Mouse (Mus musculus) CH12.LX (cell line): Measurements from ENCODE around the gene Igsf10. TPM values are rescaled to one million over a fixed set of nuclear protein-coding genes. Genes with fewer than 3 reads are reported as not detected.

Experiments
- DNase-seq: peaks from one replicate; pipeline ENCODE4 v3.0.0-alpha.2; 2013; ENCODE audit errors: extremely low read depth
- H3K27ac ChIP-seq: 2 replicates; pipeline ENCODE4 v1.5.1; 2012; ENCODE audit warnings: low read depth, mild to moderate bottlenecking, control low read depth, moderate library complexity; ENCODE audit not compliant: insufficient read depth
- H3K27me3 ChIP-seq: replicated peaks from 2 replicates; pipeline ENCODE3; 2012; ENCODE audit warnings: inconsistent platforms
- H3K36me3 ChIP-seq, 2 experiments: replicated peaks in 1 of 2; 2 replicates each; pipeline versions ENCODE3 to v1.6.1; 2012; ENCODE audit warnings: inconsistent platforms in 1 of 2, low read length in 1 of 2, mild to moderate bottlenecking in 1 of 2, mixed read lengths in 1 of 2, moderate library complexity in 1 of 2; ENCODE audit not compliant: control insufficient read depth in 1 of 2, insufficient read depth in 1 of 2
- H3K4me1 ChIP-seq, 2 experiments: 2 replicates each; pipeline ENCODE4 v1.6.1; 2012; ENCODE audit warnings: inconsistent platforms in 1 of 2, moderate library complexity in 1 of 2; ENCODE audit not compliant: insufficient read depth in 2 of 2, control insufficient read depth in 1 of 2
- H3K4me2 ChIP-seq: 2 replicates; pipeline ENCODE4 v1.6.1; 2012; ENCODE audit warnings: low read depth, mild to moderate bottlenecking, control low read depth; ENCODE audit not compliant: poor library complexity, insufficient read depth, severe bottlenecking
- H3K4me3 ChIP-seq, 3 experiments: fragments of 150-350 bp in 1 of 3; sonication (generic) in 1 of 3; replicated peaks in 1 of 3; 2 replicates each; pipeline versions ENCODE3 to v1.5.1; 2011 to 2012; ENCODE audit warnings: low read depth in 2 of 3, low read length in 2 of 3, mild to moderate bottlenecking in 2 of 3, moderate library complexity in 2 of 3, control low read depth in 1 of 3, improper control_type of control experiment in 1 of 3, inconsistent platforms in 1 of 3, mixed read lengths in 1 of 3; ENCODE audit not compliant: poor library complexity in 1 of 3
- H3K79me2 ChIP-seq: replicated peaks from 2 replicates; pipeline ENCODE4 v1.6.1; 2012; ENCODE audit warnings: mild to moderate bottlenecking, moderate library complexity; ENCODE audit not compliant: control insufficient read depth, poor library complexity, insufficient read depth, severe bottlenecking; ENCODE audit errors: extremely low read depth
- H3K9ac ChIP-seq: 2 replicates; pipeline ENCODE4 v1.6.1; 2012; ENCODE audit warnings: low read depth, mild to moderate bottlenecking, control low read depth, moderate library complexity; ENCODE audit not compliant: insufficient read depth
- H3K9me3 ChIP-seq: replicated peaks from 2 replicates; pipeline ENCODE3; 2012; ENCODE audit warnings: low read length, inconsistent platforms, mixed read lengths
- CHD1 ChIP-seq: IDR thresholded peaks from 2 replicates; pipeline ENCODE4 v1.6.1; 2012; ENCODE audit warnings: low read depth, low read length, improper control_type of control experiment, inconsistent platforms
- CHD2 ChIP-seq: IDR thresholded peaks from 2 replicates; pipeline ENCODE4 v1.6.1; 2011; ENCODE audit warnings: low read length, improper control_type of control experiment
- CTCF ChIP-seq, 2 experiments: IDR thresholded peaks in 1 of 2; conservative IDR thresholded peaks in 1 of 2; 2 replicates each; pipeline ENCODE4 v1.5.1; 2011 to 2012; ENCODE audit warnings: low read depth in 2 of 2, low read length in 2 of 2, improper control_type of control experiment in 1 of 2, inconsistent platforms in 1 of 2, mild to moderate bottlenecking in 1 of 2, moderate library complexity in 1 of 2
- EP300 ChIP-seq: IDR thresholded peaks from 2 replicates; pipeline ENCODE4 v1.6.1; 2011; ENCODE audit warnings: low read length, improper control_type of control experiment
- ETS1 ChIP-seq: conservative IDR thresholded peaks from 2 replicates; pipeline ENCODE4 v1.6.1; 2012; ENCODE audit warnings: low read depth, mild to moderate bottlenecking, inconsistent platforms, low read length, improper control_type of control experiment, moderate library complexity
- GABPA ChIP-seq: IDR thresholded peaks from 2 replicates; pipeline ENCODE4 v1.6.1; 2012; ENCODE audit warnings: low read depth, low read length, improper control_type of control experiment, inconsistent platforms; ENCODE audit not compliant: insufficient replicate concordance
- HCFC1 ChIP-seq: IDR thresholded peaks from 2 replicates; pipeline ENCODE4 v1.6.1; 2012; ENCODE audit warnings: low read depth, mild to moderate bottlenecking, inconsistent platforms, low read length, improper control_type of control experiment
- JUN ChIP-seq: IDR thresholded peaks from 2 replicates; pipeline ENCODE4 v1.6.1; 2011; ENCODE audit warnings: low read depth, mild to moderate bottlenecking, low read length, improper control_type of control experiment, moderate library complexity; ENCODE audit not compliant: insufficient read depth
- MAX ChIP-seq: IDR thresholded peaks from 2 replicates; pipeline ENCODE4 v1.6.1; 2011; ENCODE audit warnings: low read length, improper control_type of control experiment
- MAZ ChIP-seq: IDR thresholded peaks from 2 replicates; pipeline ENCODE4 v1.6.1; 2012; ENCODE audit warnings: low read depth, mild to moderate bottlenecking, inconsistent platforms, low read length, improper control_type of control experiment, moderate library complexity
- MEF2A ChIP-seq: IDR thresholded peaks from 2 replicates; pipeline ENCODE4 v1.6.1; 2014; ENCODE audit warnings: low read depth, mild to moderate bottlenecking, inconsistent platforms, low read length, improper control_type of control experiment, borderline replicate concordance
- MXI1 ChIP-seq: IDR thresholded peaks from 2 replicates; pipeline ENCODE4 v1.6.1; 2011; ENCODE audit warnings: mild to moderate bottlenecking, low read depth, low read length, improper control_type of control experiment
- MYC ChIP-seq: IDR thresholded peaks from 2 replicates; pipeline ENCODE4 v1.6.1; 2011; ENCODE audit warnings: low read depth, mild to moderate bottlenecking, improper control_type of control experiment, low read length
- NELFE ChIP-seq: IDR thresholded peaks from 2 replicates; pipeline ENCODE4 v1.6.1; 2011; ENCODE audit warnings: low read depth, low read length, improper control_type of control experiment
- POLR2A ChIP-seq: IDR thresholded peaks from 2 replicates; pipeline ENCODE4 v1.6.1; 2011; ENCODE audit warnings: low read depth, mild to moderate bottlenecking, improper control_type of control experiment, low read length
- RAD21 ChIP-seq: IDR thresholded peaks from 2 replicates; pipeline ENCODE4 v1.6.1; 2011; ENCODE audit warnings: low read depth, mild to moderate bottlenecking, low read length, improper control_type of control experiment, moderate library complexity
- SMC3 ChIP-seq: IDR thresholded peaks from 2 replicates; pipeline ENCODE4 v1.6.1; 2011; ENCODE audit warnings: low read depth, low read length, improper control_type of control experiment
- TBP ChIP-seq: conservative IDR thresholded peaks from 2 replicates; pipeline ENCODE4 v1.6.1; 2011; ENCODE audit warnings: low read depth, low read length, improper control_type of control experiment
- USF2 ChIP-seq: conservative IDR thresholded peaks from 2 replicates; pipeline ENCODE4 v1.6.1; 2011; ENCODE audit warnings: low read depth, low read length, improper control_type of control experiment
- ZC3H11A ChIP-seq: IDR thresholded peaks from 2 replicates; pipeline ENCODE4 v1.6.1; 2012; ENCODE audit warnings: low read depth, mild to moderate bottlenecking, inconsistent platforms, low read length, improper control_type of control experiment
- ZKSCAN1 ChIP-seq: IDR thresholded peaks from 2 replicates; pipeline ENCODE4 v1.6.1; 2012; ENCODE audit warnings: low read depth, inconsistent platforms, low read length, improper control_type of control experiment, borderline replicate concordance
- ZNF384 ChIP-seq: IDR thresholded peaks from 2 replicates; pipeline ENCODE4 v1.6.1; 2012; ENCODE audit warnings: low read depth, low read length, improper control_type of control experiment, inconsistent platforms
- dilution Hi-C: fragments of 300-500 bp; cut with MboI; formaldehyde crosslinking; loops from 2 replicates; pipeline ENCODE4 v1.14.3; 2020; ENCODE audit warnings: low sequenced_read_pairs; ENCODE audit not compliant: extremely low pct_unique_long_range_greater_than_20kb, extremely low pct_ligation_motif_present
- in situ Hi-C: fragments of 300-500 bp; cut with MboI; formaldehyde crosslinking; loops from 3 replicates; pipeline ENCODE4 v1.14.3; 2019; ENCODE audit warnings: low sequenced_read_pairs, low pct_ligation_motif_present, low pct_unique_long_range_greater_than_20kb, mixed read lengths
- polyA plus RNA-seq: library from polyadenylated mRNA; unstranded; fragments of >175 nt; gene quantifications from 2 replicates; pipeline ENCODE4 v1.2.1, GENCODE M21; 2012; ENCODE audit warnings: low read depth; ENCODE audit not compliant: insufficient read length
- total RNA-seq, 2 experiments: library from RNA; depleted of rRNA; stranded (reverse); fragments of 300-350 nt in 1 of 2; fragments of >200 nt in 1 of 2; gene quantifications; 2 replicates each; pipeline ENCODE4 v1.2.3; 2012 to 2014

Gene Igsf10
- total and polyA plus RNA-seq, 3 experiments = not detected

- TF ChIP-seq ETS1 (no peak), ZKSCAN1 (no peak)
- TF ChIP-seq, all 38 proteins: peak for 3
Observed at GRCm38 (mm10) chr3:59341647-59342427, 2.4 kb downstream of the Igsf10 start (continued).

- Histone ChIP-seq H3K36me3 (no peaks in the 10 kb centered on the region), H3K27me3 (no peaks in the 10 kb centered on the region), H3K4me1 (no peaks in the 10 kb centered on the region; a peak in 1 of 4 replicates), H3K27ac (no peak overlapping the region), H3K79me2 (no peaks in the 10 kb centered on the region), H3K9ac (no peak overlapping the region), H3K4me2 (no peak overlapping the region), H3K4me3 (no peak overlapping the region), H3K9me3 (no peaks in the 10 kb centered on the region)
- dilution Hi-C loops = no loop called here
- DNase-seq = no peak
- in situ Hi-C loops = loop anchor here (10.0 to 25.0 kb wide), 2 partner anchors 144 to 409 kb away; partner anchors contain the start of gene Gm5538
- TF ChIP-seq GABPA (no peak), ZC3H11A (no peak), NELFE (no peak), JUN (no peak), MXI1 (no peak), CTCF (conservative IDR thresholded peaks at IDR 0.05 in 1 of 2, IDR thresholded peaks at IDR 0.05 in 1 of 2; ENCODE audit: low read depth in 2 of 2, low read length in 2 of 2) (no peak), CHD2 (no peak), TBP (no peak), CHD1 (no peak), USF2 (no peak), EP300 (no peak)
Observed at GRCm38 (mm10) chr3:59328526-59328925, 15.7 kb downstream of the Igsf10 start.

GRCm38 (mm10) chr3:59321278-59321876 is 22.8 kb downstream of the Igsf10 start:
- H3K27me3 ChIP-seq = no peaks in the 10 kb centered on the region
- no peak overlapping the region for H3K9ac ChIP-seq
- no peaks in the 10 kb centered on the region for H3K79me2 ChIP-seq
- dilution Hi-C loops = no loop called here
- H3K4me2 ChIP-seq = no peak overlapping the region
- no peaks in the 10 kb centered on the region for H3K36me3 ChIP-seq
- H3K9me3 ChIP-seq = no peaks in the 10 kb centered on the region
- H3K27ac ChIP-seq = no peak overlapping the region
- no peak for TF ChIP-seq MAX
- TF ChIP-seq POLR2A = no peak
- TF ChIP-seq MAZ = no peak
- TF ChIP-seq JUN = no peak
- peak; percentile 34; the same call in 1 of the 2 replicates for TF ChIP-seq MYC
- peak; percentile 83 for TF ChIP-seq SMC3
- TF ChIP-seq CTCF (conservative IDR thresholded peaks at IDR 0.05 in 1 of 2, IDR thresholded peaks at IDR 0.05 in 1 of 2; ENCODE audit: low read depth in 2 of 2, low read length in 2 of 2) = peak; percentile 77 to 79
- TF ChIP-seq CHD2 = no peak
- TF ChIP-seq MEF2A = no peak
- TF ChIP-seq MXI1 = no peak
- no peak for TF ChIP-seq ZNF384
- TF ChIP-seq HCFC1 = no peak
- peak; percentile 75 for TF ChIP-seq RAD21
- H3K4me1 ChIP-seq = peaks cover 4 to 5% of the 10 kb centered on the region in 2 experiments
- in situ Hi-C loops = loop anchor here (10.0 kb wide), 1 partner anchor 137 kb away; no protein-coding TSS in a partner anchor
- H3K4me3 ChIP-seq = no peak overlapping the region
- DNase-seq = peak; percentile 58
